Mouse (Mus musculus) activated CD4-positive, CD25-positive, alpha-beta regulatory T cell, adult 9 weeks (primary cell): ENCODE results near the gene Cox11. TPM values are rescaled to one million over a fixed set of nuclear protein-coding genes. Genes with fewer than 3 reads are reported as not detected.

Experiments
- polyA plus RNA-seq: library from polyadenylated mRNA; unstranded; fragments of 100-300 nt; shearing (Covaris generic); gene quantifications from one replicate; pipeline ENCODE4 v1.2.1, GENCODE M21; 2017

Cox11 gene
- polyA plus RNA-seq: 8.0 TPM

DNA sequence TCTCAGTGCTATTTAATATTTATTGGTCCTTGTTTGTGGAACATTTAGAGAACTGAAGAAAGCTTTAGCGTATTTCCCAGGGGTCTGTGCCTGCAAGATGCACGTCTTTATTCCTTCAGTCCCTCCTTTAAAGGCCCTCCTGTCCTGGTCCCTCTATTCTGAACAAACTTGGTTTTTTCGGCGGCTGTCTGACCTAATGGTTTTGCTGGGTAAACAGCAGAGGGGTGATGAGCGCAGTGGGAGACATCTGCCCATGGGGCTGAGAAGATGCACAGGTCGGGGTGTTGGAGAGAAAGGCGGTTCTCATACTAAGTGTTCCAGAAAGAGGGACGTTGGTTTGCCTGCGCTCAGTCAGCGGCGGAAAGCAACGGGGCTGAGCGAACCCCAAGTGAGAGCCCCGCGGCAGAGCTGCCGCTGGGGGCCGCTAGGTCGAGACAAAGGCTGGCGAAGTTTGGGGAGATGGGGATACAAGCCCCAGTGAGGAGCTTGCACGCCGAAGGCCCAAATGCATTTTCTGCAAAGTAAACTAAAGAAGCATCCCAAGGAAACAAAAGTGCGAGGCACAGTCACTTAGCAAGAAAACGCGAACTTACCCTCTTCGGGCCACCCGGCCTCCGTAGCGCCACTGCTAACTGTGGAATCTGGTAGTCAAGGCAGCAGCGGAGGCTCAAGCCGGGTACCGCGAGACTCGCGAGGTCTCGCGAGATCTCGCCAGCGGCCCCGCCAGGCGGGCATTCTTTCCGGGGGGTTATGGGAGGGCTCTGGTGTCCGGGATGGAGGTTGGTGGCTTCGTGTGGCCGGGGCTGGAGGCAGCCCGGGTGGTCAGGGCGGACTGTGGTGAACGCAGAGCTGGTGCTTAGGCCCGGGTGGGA is at the start of gene Cox11, which contains the start of gene Stxbp4:
Gene Cox11 (plus strand): TSS at position 734 of the 872 bp plus-strand sequence.
Gene Stxbp4 (minus strand): TSS at position 645 of the 872 bp plus-strand sequence.

DNA sequence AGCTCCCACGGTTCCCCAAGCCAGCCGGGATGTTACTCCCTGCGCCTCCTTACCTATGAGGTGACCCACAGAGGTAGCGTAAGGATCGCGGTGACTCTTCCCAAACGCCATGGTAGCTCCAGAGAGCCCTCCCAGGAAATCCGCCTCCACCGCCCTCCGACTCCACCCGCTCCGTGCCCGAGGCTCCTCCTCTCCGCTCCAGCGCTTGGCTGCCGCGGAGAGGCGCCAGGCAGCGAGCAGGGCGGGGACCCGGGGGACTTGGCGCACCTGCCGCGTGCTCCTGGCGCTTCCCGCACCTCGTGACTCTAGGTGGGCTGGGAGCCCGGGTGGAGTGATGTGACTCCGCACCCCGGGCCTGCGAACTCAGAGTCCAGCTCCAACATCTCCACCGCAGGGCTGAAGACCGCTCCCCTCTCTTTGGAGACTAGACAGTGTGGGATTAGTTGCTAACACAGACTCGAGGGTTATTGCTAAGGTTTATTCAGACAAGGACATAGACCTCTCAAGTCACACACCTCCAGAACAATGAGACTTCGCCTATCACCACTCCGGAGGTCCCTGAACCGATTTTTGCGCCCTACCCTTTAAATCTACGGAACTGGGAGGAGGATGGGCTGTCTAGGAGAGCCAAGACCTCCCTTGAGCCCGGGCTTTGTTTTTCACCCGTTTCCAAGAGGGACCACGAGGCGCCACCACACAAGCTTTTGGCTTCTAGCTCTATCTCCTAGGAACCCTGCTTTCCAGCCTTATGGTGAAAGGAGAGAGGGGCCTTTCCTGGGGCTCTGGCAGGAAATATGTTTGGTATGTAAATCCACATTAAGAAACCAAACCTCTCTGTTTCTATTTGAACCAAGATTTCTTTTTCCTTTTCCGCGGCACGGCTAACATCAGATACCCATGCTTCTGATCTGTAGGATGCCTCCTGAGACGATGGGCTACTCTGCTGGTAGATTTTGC is 49.8 kb downstream of the Cox11 start, which contains the start of gene Tom1l1:
Gene Tom1l1 (minus strand): TSS at position 907 of the 957 bp plus-strand sequence.

Other genes starting within 250 kb of the Cox11 start
- gene Hlf, start 247.3 kb upstream of the Cox11 start, polyA plus RNA-seq: 0.23 TPM
- 4.6 TPM for gene Stxbp4, start 89 bp upstream of the Cox11 start, polyA plus RNA-seq
- gene Tom1l1, start 50.2 kb downstream of the Cox11 start, polyA plus RNA-seq: 1.0 TPM